Mouse (Mus musculus): ENCODE data around the gene Elovl1. TPM values are rescaled to one million over a fixed set of nuclear protein-coding genes. Genes with fewer than 3 reads are reported as not detected.
A peak's percentile ranks its signal among the peaks of the same experiment; 100 is the strongest.

Gene Elovl1
- total RNA-seq (2014; fragmentation: Nextera tagmentation) = 118 and 128 TPM in 2 replicates
- 62.4 and 72.5 TPM in 2 replicates for total RNA-seq (2017)

- ATAC-seq (replicated peaks; ENCODE audit: low FRiP score, low TSS enrichment, poor library complexity, severe bottlenecking) = peak; percentile 80
Measured at GRCm38 (mm10) chr4:118427768-118428451, at the start of gene Elovl1. Elovl1 (plus strand) TSS chr4:118428093.

GRCm38 (mm10) chr4:118383271-118383670, 44.6 kb upstream of the Elovl1 start:
- ATAC-seq (replicated peaks; ENCODE audit: low FRiP score, low TSS enrichment, poor library complexity, severe bottlenecking) = no peak

GRCm38 (mm10) chr4:118387316-118387715, 40.6 kb upstream of the Elovl1 start:
- ATAC-seq (replicated peaks; ENCODE audit: low FRiP score, low TSS enrichment, poor library complexity, severe bottlenecking) = no peak

GRCm38 (mm10) chr4:118390146-118390545, 37.7 kb upstream of the Elovl1 start:
- no peak for ATAC-seq (replicated peaks; ENCODE audit: low FRiP score, low TSS enrichment, poor library complexity, severe bottlenecking)

- no peak for ATAC-seq (replicated peaks; ENCODE audit: low FRiP score, low TSS enrichment, poor library complexity, severe bottlenecking)
Measured at GRCm38 (mm10) chr4:118394505-118394904, 33.4 kb upstream of the Elovl1 start.

- ATAC-seq (replicated peaks; ENCODE audit: low FRiP score, low TSS enrichment, poor library complexity, severe bottlenecking) = peak; percentile 82
Measured at GRCm38 (mm10) chr4:118395289-118395688, 32.6 kb upstream of the Elovl1 start.

- no peak for ATAC-seq (replicated peaks; ENCODE audit: low FRiP score, low TSS enrichment, poor library complexity, severe bottlenecking)
Measured at GRCm38 (mm10) chr4:118396433-118396832, 31.5 kb upstream of the Elovl1 start.

GRCm38 (mm10) chr4:118398400-118398799, 29.5 kb upstream of the Elovl1 start:
- no peak for ATAC-seq (replicated peaks; ENCODE audit: low FRiP score, low TSS enrichment, poor library complexity, severe bottlenecking)

GRCm38 (mm10) chr4:118401421-118401820, 26.5 kb upstream of the Elovl1 start:
- no peak for ATAC-seq (replicated peaks; ENCODE audit: low FRiP score, low TSS enrichment, poor library complexity, severe bottlenecking)

GRCm38 (mm10) chr4:118401918-118402317, 26.0 kb upstream of the Elovl1 start:
- peak; percentile 78 for ATAC-seq (replicated peaks; ENCODE audit: low FRiP score, low TSS enrichment, poor library complexity, severe bottlenecking)

- no peak for ATAC-seq (replicated peaks; ENCODE audit: low FRiP score, low TSS enrichment, poor library complexity, severe bottlenecking)
Measured at GRCm38 (mm10) chr4:118402701-118403100, 25.2 kb upstream of the Elovl1 start.

GRCm38 (mm10) chr4:118409142-118409900, 18.6 kb upstream of the Elovl1 start, which contains the start of the genes Szt2 and Med8:
Szt2 (minus strand) TSS chr4:118409273.
Med8 (plus strand) TSS chr4:118409337.
- ATAC-seq (replicated peaks; ENCODE audit: low FRiP score, low TSS enrichment, poor library complexity, severe bottlenecking) = peak; percentile 98

GRCm38 (mm10) chr4:118410871-118411270, 17.0 kb upstream of the Elovl1 start:
- no peak for ATAC-seq (replicated peaks; ENCODE audit: low FRiP score, low TSS enrichment, poor library complexity, severe bottlenecking)

GRCm38 (mm10) chr4:118413553-118413952, 14.3 kb upstream of the Elovl1 start:
- no peak for ATAC-seq (replicated peaks; ENCODE audit: low FRiP score, low TSS enrichment, poor library complexity, severe bottlenecking)

- no peak for ATAC-seq (replicated peaks; ENCODE audit: low FRiP score, low TSS enrichment, poor library complexity, severe bottlenecking)
Measured at GRCm38 (mm10) chr4:118415779-118416178, 12.1 kb upstream of the Elovl1 start.

GRCm38 (mm10) chr4:118416329-118416728, 11.6 kb upstream of the Elovl1 start:
- no peak for ATAC-seq (replicated peaks; ENCODE audit: low FRiP score, low TSS enrichment, poor library complexity, severe bottlenecking)

- no peak for ATAC-seq (replicated peaks; ENCODE audit: low FRiP score, low TSS enrichment, poor library complexity, severe bottlenecking)
Measured at GRCm38 (mm10) chr4:118417112-118417797, 10.6 kb upstream of the Elovl1 start.

GRCm38 (mm10) chr4:118421384-118421783, 6.5 kb upstream of the Elovl1 start:
- ATAC-seq (replicated peaks; ENCODE audit: low FRiP score, low TSS enrichment, poor library complexity, severe bottlenecking) = no peak

GRCm38 (mm10) chr4:118424541-118425160, 3.2 kb upstream of the Elovl1 start:
- ATAC-seq (replicated peaks; ENCODE audit: low FRiP score, low TSS enrichment, poor library complexity, severe bottlenecking) = peak; percentile 51

- ATAC-seq (replicated peaks; ENCODE audit: low FRiP score, low TSS enrichment, poor library complexity, severe bottlenecking) = no peak
Measured at GRCm38 (mm10) chr4:118425374-118425773, 2.5 kb upstream of the Elovl1 start.

Measured in megakaryocyte-erythroid progenitor cell, adult 5-6 weeks (primary cell).